Mouse (Mus musculus): ENCODE results near the gene Dennd2d.

GRCm38 (mm10) chr3:106547171-106547923 is 65.1 kb downstream of the Dennd2d start, which contains the start of the genes Dram2 and Cept1:
- TF ChIP-seq POLR2A (IDR thresholded peaks at IDR 0.05; ENCODE audit: extremely low read depth, insufficient read depth, low read length) (peak; percentile 79), CTCF (IDR thresholded peaks at IDR 0.05; ENCODE audit: extremely low read depth, insufficient read depth, low read length) (no peak)

Measured in cortical plate, adult 2 months (tissue).